In the genomic region with DNA sequence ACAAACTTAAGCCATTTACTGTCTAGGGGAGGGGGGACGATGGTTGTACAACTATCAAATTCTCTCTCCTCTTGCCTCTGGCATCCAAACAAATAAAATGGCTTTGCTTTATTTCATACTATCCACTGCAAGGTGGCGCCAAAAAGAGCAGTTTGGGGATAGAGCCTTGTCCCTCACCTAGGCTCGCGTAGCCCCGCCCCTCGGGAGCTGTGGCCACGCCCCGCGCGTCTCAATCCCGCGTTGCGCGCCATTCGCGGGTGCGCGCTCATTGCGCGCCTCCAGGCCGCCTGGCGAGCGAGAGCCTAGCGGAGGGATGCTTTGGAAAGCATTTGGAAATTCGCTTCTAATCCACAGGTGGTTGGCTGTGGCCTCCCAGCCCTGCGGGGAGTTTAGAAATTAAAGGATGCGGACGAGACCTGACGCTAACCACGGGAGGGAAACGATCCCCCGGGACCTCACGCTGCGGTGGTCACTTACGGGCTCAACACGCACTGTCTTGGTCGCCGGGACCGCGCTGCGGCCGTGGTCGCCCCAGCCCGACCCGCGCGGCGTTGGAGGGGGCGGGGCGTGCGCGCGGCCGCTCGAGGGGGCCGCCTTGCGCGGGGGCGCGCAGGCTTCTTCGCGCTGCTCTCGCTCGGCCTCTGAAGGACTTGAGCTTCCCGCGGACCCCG, we compare ENCODE assay signal across 8 mouse cellular contexts. TPM values are rescaled to one million over a fixed set of nuclear protein-coding genes. Genes with fewer than 3 reads are reported as not detected.
DNase-seq lines count a peak whose midpoint lies in the region; ATAC-seq and TF ChIP-seq lines count a peak whose summit lies in the region.

No protein-coding gene starts in this region.

- in situ Hi-C loops in Patski (cut with MboI; ENCODE audit: low pct_unique_long_range_greater_than_20kb) = loop anchor here (25.0 kb wide), 1 partner anchor 433 kb away; no protein-coding TSS in a partner anchor

- H3K9me3 ChIP-seq in hindbrain, embryonic 15.5 days = no peaks in the 10 kb centered on the region

- H3K27ac ChIP-seq in hindbrain, embryonic 15.5 days (replicated peaks) = peak overlapping the region; percentile 88

- peak; percentile 88 for ATAC-seq in Patski
- peak; percentile 82 for ATAC-seq in hindbrain, embryonic 15.5 days (ENCODE audit: low FRiP score, low read depth)

- H3K4me3 ChIP-seq in hindbrain, embryonic 15.5 days = peak overlapping the region; percentile 86

- peak overlapping the region; percentile 56 for H3K4me2 ChIP-seq in hindbrain, embryonic 15.5 days

- POLR2A ChIA-PET in Patski (lab: Charles Lee) = no interaction called here

- H3K4me1 ChIP-seq in hindbrain, embryonic 15.5 days (replicated peaks) = 0 out of 2 replicates have a peak, but pooled peaks cover 7% of the 10 kb centered on the region

- H3K9ac ChIP-seq in hindbrain, embryonic 15.5 days = peak overlapping the region; percentile 58

- no peaks in the 10 kb centered on the region for H3K36me3 ChIP-seq in hindbrain, embryonic 15.5 days

- whole genome bisulfite sequencing in hindbrain, embryonic 15.5 days = under 1% methylated on average over 61 of the region's 67 CpGs

- peaks cover 17% of the 10 kb centered on the region for H3K27me3 ChIP-seq in Patski
- no peaks in the 10 kb centered on the region for H3K27me3 ChIP-seq in hindbrain, embryonic 15.5 days

- TF ChIP-seq CTCF in Patski (IDR thresholded peaks at IDR 0.05) = peak; percentile 65

- peak; percentile 47 for DNase-seq in Patski (ENCODE audit: low read depth, low spot score)
- DNase-seq in cerebellum, postnatal 14 days = peak; percentile 98
- peak; percentile 71 to 82 for DNase-seq in frontal cortex, postnatal 25 days (ENCODE audit: low spot score in 2 of 2)
- DNase-seq in left cerebral cortex, adult 11 months (ENCODE audit: low spot score) = peak; percentile 84
- DNase-seq in lung, postnatal 4 days = peak; percentile 92 to 93
- peak; percentile 80 for DNase-seq in retina, postnatal 7 days (ENCODE audit: low read depth, low spot score)
- DNase-seq in urinary bladder, adult 2 months (ENCODE audit: low spot score) = peak; percentile 79

- CTCF ChIA-PET in Patski (lab: Charles Lee) = interaction anchor here (0.8 to 1.9 kb wide), 3 partner anchors 10 to 28 kb away, joined by 3 to 7 read pairs (median 3); no protein-coding TSS in a partner anchor

RNA-seq across cellular contexts. Expression of a gene that starts 0.9 kb away (rescaled TPM):
- polyA plus RNA-seq in Patski (2021) = 8.8 TPM
- 6.4 and 6.6 TPM in 2 replicates for polyA plus RNA-seq in hindbrain, embryonic 15.5 days (2015; fragmentation: Nextera tagmentation; extraction: Ambion mirVana)
- polyA plus RNA-seq in urinary bladder, adult 2 months (2012; rRNA removed) = 5.0 and 6.0 TPM in 2 replicates

RNA-seq across cellular contexts. Expression of a gene that starts 32.8 kb away (rescaled TPM):
- 45.5 TPM for polyA plus RNA-seq in Patski (2021)
- 62.4 and 63.1 TPM in 2 replicates for polyA plus RNA-seq in hindbrain, embryonic 15.5 days (2015; fragmentation: Nextera tagmentation; extraction: Ambion mirVana)
- polyA plus RNA-seq in urinary bladder, adult 2 months (2012; rRNA removed) = 29.0 and 34.7 TPM in 2 replicates

Comparison
In these comparisons a context has a peak if more than half of its experiments do, and no peak if none do; other contexts are left out.
1. Peak in every context shown above with its lines: DNase-seq, ATAC-seq, H3K4me3 ChIP-seq and H3K27ac ChIP-seq.
2. DNase-seq: peak in every context shown above with its lines; median percentile 98 in cerebellum, postnatal 14 days; 92 in lung, postnatal 4 days; 84 in left cerebral cortex, adult 11 months; 80 in retina, postnatal 7 days; 79 in urinary bladder, adult 2 months; 76 in frontal cortex, postnatal 25 days; 47 in Patski.